Mouse (Mus musculus) stomach, postnatal 0 days (tissue): ENCODE results near the gene Lpp.

ENCODE experiments used
- CTCF ChIP-seq: IDR thresholded peaks from 2 replicates; pipeline ENCODE4 v1.5.1; 2016; ENCODE audit warnings: antibody characterized with exemption, low read depth, mild to moderate bottlenecking, moderate library complexity
- EP300 ChIP-seq: optimal IDR thresholded peaks from 2 replicates; pipeline ENCODE3; 2016; ENCODE audit warnings: antibody characterized with exemption

DNA sequence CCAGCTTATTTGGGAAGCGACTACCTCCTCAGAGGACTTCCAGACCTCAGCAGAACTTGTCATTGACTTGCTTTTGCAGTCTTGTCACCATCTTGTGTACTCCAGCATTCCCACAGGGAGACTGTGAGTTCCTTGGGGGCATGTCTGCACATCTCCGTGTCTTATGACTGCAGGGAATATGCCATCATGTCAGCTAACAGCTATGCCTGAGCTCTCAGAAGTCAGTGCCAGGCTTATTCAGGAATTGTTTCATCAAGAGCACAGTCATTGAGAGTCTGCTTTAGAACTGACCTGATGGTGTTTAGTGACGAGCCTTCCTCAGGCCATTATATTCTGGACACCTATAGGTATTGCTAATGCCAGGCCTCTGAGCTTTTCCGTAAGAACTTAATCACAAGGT lies 60.2 kb downstream of the Lpp start:
- TF ChIP-seq CTCF (no peak), EP300 (no peak)
